ENCODE assay signal across 9 mouse cellular contexts in genomic region chr8:105545249-105545648, GRCm38 (mm10). TPM values are rescaled to one million over a fixed set of nuclear protein-coding genes. Genes with fewer than 3 reads are reported as not detected.
DNase-seq lines count a peak whose midpoint lies in the region; ATAC-seq and TF ChIP-seq lines count a peak whose summit lies in the region.
"Had no signal": no experiment of that assay in that cellular context is flagged by ENCODE, and none has a peak within 500 bp of the region (broad histone marks: within the 10 kb centered on the region; RNA-seq: fewer than 3 reads in every experiment).

No protein-coding gene starts in this region.

- no peak for TF ChIP-seq CTCF in layer of hippocampus, adult 2 months (conservative IDR thresholded peaks at IDR 0.05)
- no peak for TF ChIP-seq CTCF in bone marrow, adult 2 months (IDR thresholded peaks at IDR 0.05; ENCODE audit: control insufficient read depth, insufficient read depth, low read length)

- no peak for ATAC-seq in erythroblast, adult 5-6 weeks (replicated peaks; ENCODE audit: low FRiP score, poor library complexity, severe bottlenecking)

- no peak for TF ChIP-seq POLR2A in bone marrow, adult 2 months (IDR thresholded peaks at IDR 0.05; ENCODE audit: borderline replicate concordance, control insufficient read depth, low read depth, low read length)

- peaks cover 7% of the 10 kb centered on the region for H3K4me1 ChIP-seq in bone marrow, adult 2 months (ENCODE audit: control insufficient read depth, insufficient read depth, low read length)
- H3K4me1 ChIP-seq in limb, embryonic 10.5 days, result peaks cover 25% of the 10 kb centered on the region

- peak overlapping the region; percentile 49; the same call in 1 of the 2 replicates for H3K27ac ChIP-seq in layer of hippocampus, adult 2 months
- peak overlapping the region; percentile 36; the same call in 1 of the 2 replicates for H3K27ac ChIP-seq in bone marrow, adult 2 months (ENCODE audit: control insufficient read depth, insufficient read depth, low read depth, low read length, poor library complexity)
- 0 out of 2 replicates have a peak overlapping the region, but pooled peaks have one; percentile 19 for H3K27ac ChIP-seq in limb, embryonic 10.5 days
- H3K27ac ChIP-seq: embryonic facial prominence, embryonic 12.5 days had no signal

- H3K36me3 ChIP-seq in limb, embryonic 10.5 days, result peaks cover 7% of the 10 kb centered on the region; the same call in 1 of the 2 replicates

- DNase-seq in frontal cortex, postnatal 36 days (ENCODE audit: low spot score in 2 of 2), result peak; percentile 33 to 47
- DNase-seq in frontal cortex, postnatal 10 days (ENCODE audit: low spot score in 2 of 2), result no peak
- peak in 1 of 2 experiments; percentile 26 for DNase-seq in layer of hippocampus, adult 2 months (ENCODE audit: low spot score in 2 of 2)
- no peak for DNase-seq in layer of hippocampus, adult 8-10 months (ENCODE audit: low spot score in 2 of 2)
- DNase-seq in limb, embryonic 10.5 days (ENCODE audit: low spot score), result no peak
- DNase-seq in thymus, postnatal 4 days, result no peak

- H3K4me3 ChIP-seq in layer of hippocampus, adult 2 months, result no peak overlapping the region
- H3K4me3 ChIP-seq in bone marrow, adult 2 months (replicated peaks; ENCODE audit: control insufficient read depth, low read depth, low read length), result no peak overlapping the region
- H3K4me3 ChIP-seq in limb, embryonic 10.5 days, result no peak overlapping the region
- H3K4me3 ChIP-seq: embryonic facial prominence, embryonic 12.5 days had no signal

- H3K27me3 ChIP-seq in limb, embryonic 10.5 days (ENCODE audit: low read depth, poor library complexity, severe bottlenecking), result no peaks in the 10 kb centered on the region
- H3K27me3 ChIP-seq: embryonic facial prominence, embryonic 12.5 days had no signal

- H3K9me3 ChIP-seq in limb, embryonic 10.5 days (replicated peaks), result no peaks in the 10 kb centered on the region
- H3K9me3 ChIP-seq: embryonic facial prominence, embryonic 12.5 days had no signal

- 71% methylated on average over 3 of the region's 3 CpGs for WGBS in bone marrow, adult 2 months
- 90% methylated on average over 3 of the region's 3 CpGs for WGBS in limb, embryonic 10.5 days

RNA-seq across cellular contexts. Expression of gene Atp6v0d1, which starts 20.6 kb away (rescaled TPM):
- 100 to 1,000 TPM; 278 to 305 TPM for total RNA-seq in layer of hippocampus, adult 2 months (2021)
- total RNA-seq in layer of hippocampus, adult 8-10 months (2022), result 100 to 1,000 TPM; 258 to 301 (median 285) TPM
- polyA plus RNA-seq in bone marrow, adult 2 months (2011; ENCODE audit: insufficient read depth, insufficient read length, low replicate concordance, missing spikeins), result 37.5 and 58.3 TPM in 2 replicates
- polyA plus RNA-seq in limb, embryonic 10.5 days (2016; fragmentation: Nextera tagmentation; extraction: Ambion mirVana), result 58.3 and 68.6 TPM in 2 replicates
- 72.8 and 90.9 TPM in 2 replicates for total RNA-seq in erythroblast, adult 5-6 weeks (2015; ENCODE audit: low replicate concordance)
- 46.0 and 50.9 TPM in 2 replicates for total RNA-seq in erythroblast, adult 5-6 weeks (2017; ENCODE audit: low replicate concordance)

RNA-seq across cellular contexts. Expression of gene Hsd11b2, which starts 26.7 kb away (rescaled TPM):
- not detected for total RNA-seq in layer of hippocampus, adult 2 months (2021)
- total RNA-seq in layer of hippocampus, adult 8-10 months (2022), result not detected
- 0.82 TPM in 1 of 2 replicates, not detected in the other for polyA plus RNA-seq in bone marrow, adult 2 months (2011; ENCODE audit: insufficient read depth, insufficient read length, low replicate concordance, missing spikeins)
- 78.2 and 83.2 TPM in 2 replicates for polyA plus RNA-seq in limb, embryonic 10.5 days (2016; fragmentation: Nextera tagmentation; extraction: Ambion mirVana)
- total RNA-seq in erythroblast, adult 5-6 weeks (2015; ENCODE audit: low replicate concordance), result 2.3 TPM in 1 of 2 replicates, not detected in the other
- total RNA-seq in erythroblast, adult 5-6 weeks (2017; ENCODE audit: low replicate concordance), result not detected in 2 replicates

RNA-seq across cellular contexts. Expression of gene Zdhhc1, which starts 48.5 kb away (rescaled TPM):
- total RNA-seq in layer of hippocampus, adult 2 months (2021), result 10 to 100 TPM; 36.2 to 38.9 TPM
- 10 to 100 TPM; 35.1 to 41.2 (median 40.8) TPM for total RNA-seq in layer of hippocampus, adult 8-10 months (2022)
- 7.3 and 10.1 TPM in 2 replicates for polyA plus RNA-seq in bone marrow, adult 2 months (2011; ENCODE audit: insufficient read depth, insufficient read length, low replicate concordance, missing spikeins)
- 18.9 and 25.3 TPM in 2 replicates for polyA plus RNA-seq in limb, embryonic 10.5 days (2016; fragmentation: Nextera tagmentation; extraction: Ambion mirVana)
- not detected in 2 replicates for total RNA-seq in erythroblast, adult 5-6 weeks (2015; ENCODE audit: low replicate concordance)
- 0.17 and 0.42 TPM in 2 replicates for total RNA-seq in erythroblast, adult 5-6 weeks (2017; ENCODE audit: low replicate concordance)

RNA-seq across cellular contexts. Expression of gene Ripor1, which starts 59.8 kb away (rescaled TPM):
- 10 to 100 TPM; 88.7 to 94.8 TPM for total RNA-seq in layer of hippocampus, adult 2 months (2021)
- total RNA-seq in layer of hippocampus, adult 8-10 months (2022), result 10 to 100 TPM; 75.4 to 83.7 (median 81.8) TPM
- 11.9 and 23.1 TPM in 2 replicates for polyA plus RNA-seq in bone marrow, adult 2 months (2011; ENCODE audit: insufficient read depth, insufficient read length, low replicate concordance, missing spikeins)
- polyA plus RNA-seq in limb, embryonic 10.5 days (2016; fragmentation: Nextera tagmentation; extraction: Ambion mirVana), result 17.5 and 18.0 TPM in 2 replicates
- total RNA-seq in erythroblast, adult 5-6 weeks (2015; ENCODE audit: low replicate concordance), result 16.3 and 17.6 TPM in 2 replicates
- 1.7 and 2.6 TPM in 2 replicates for total RNA-seq in erythroblast, adult 5-6 weeks (2017; ENCODE audit: low replicate concordance)

Comparison
In these comparisons a context has a peak if more than half of its experiments do, and no peak if none do; other contexts are left out.
1. DNase-seq: peak in frontal cortex, postnatal 36 days (2 of 2); none in frontal cortex, postnatal 10 days (0 of 2), layer of hippocampus, adult 8-10 months (0 of 2), limb, embryonic 10.5 days (single experiment) and thymus, postnatal 4 days (single experiment).
2. RNA of gene Zdhhc1, which starts 48.5 kb away (total RNA-seq): 35.1 to 41.2 TPM in layer of hippocampus, adult 8-10 months and 36.2 to 38.9 TPM in layer of hippocampus, adult 2 months; 0.17 to 0.42 TPM in erythroblast, adult 5-6 weeks; every median in the first group is over 10 times any median in the second.
3. Peak in every context shown above with its lines, with median percentiles within 50 percentile points of each other: H3K27ac ChIP-seq.